Mouse (Mus musculus): Measurements from ENCODE around the gene Tenm4. TPM values are rescaled to one million over a fixed set of nuclear protein-coding genes. Genes with fewer than 3 reads are reported as not detected.

The Tenm4 gene
- polyA plus RNA-seq, 1 experiment from 2014 or later = 48.9 TPM

GRCm38 (mm10) chr7:96679746-96680145 is 508.7 kb downstream of the Tenm4 start:
- H3K4me1 ChIP-seq (ENCODE audit: control insufficient read depth, insufficient read depth, low read length) = peaks cover 7% of the 10 kb centered on the region; the same call in 1 of the 2 replicates
- DNase-seq (ENCODE audit: low spot score) (no peak), ATAC-seq (no peak)
- no peak overlapping the region for H3K9ac ChIP-seq (ENCODE audit: low read length)
- no peak overlapping the region for H3K27ac ChIP-seq (ENCODE audit: low read depth, low read length)
- WGBS = 19% methylated on average over 1 of the region's 1 CpGs
- no peaks in the 10 kb centered on the region for H3K27me3 ChIP-seq (replicated peaks; ENCODE audit: control insufficient read depth, insufficient read depth, low read length)
- no peak overlapping the region for H3K4me2 ChIP-seq (ENCODE audit: low read length)
- H3K9me3 ChIP-seq (replicated peaks; ENCODE audit: control insufficient read depth, low read length) = no peaks in the 10 kb centered on the region
- H3K4me3 ChIP-seq (ENCODE audit: low read depth, low read length) = no peak overlapping the region
- no peaks in the 10 kb centered on the region for H3K36me3 ChIP-seq (ENCODE audit: control insufficient read depth, insufficient read depth, low read length)

- Histone ChIP-seq H3K4me1 (ENCODE audit: control insufficient read depth, insufficient read depth, low read length) (peaks cover 7% of the 10 kb centered on the region; the same call in 1 of the 2 replicates), H3K36me3 (ENCODE audit: control insufficient read depth, insufficient read depth, low read length) (no peaks in the 10 kb centered on the region), H3K4me3 (ENCODE audit: low read depth, low read length) (no peak overlapping the region), H3K27ac (ENCODE audit: low read depth, low read length) (no peak overlapping the region), H3K27me3 (replicated peaks; ENCODE audit: control insufficient read depth, insufficient read depth, low read length) (no peaks in the 10 kb centered on the region), H3K9me3 (replicated peaks; ENCODE audit: control insufficient read depth, low read length) (no peaks in the 10 kb centered on the region), H3K9ac (ENCODE audit: low read length) (no peak overlapping the region), H3K4me2 (ENCODE audit: low read length) (no peak overlapping the region)
- ATAC-seq (no peak), DNase-seq (ENCODE audit: low spot score) (no peak)
- 83% methylated on average over 5 of the region's 5 CpGs for WGBS
Measured at GRCm38 (mm10) chr7:96680405-96680804, 509.4 kb downstream of the Tenm4 start.

GRCm38 (mm10) chr7:96681808-96682207 is 510.8 kb downstream of the Tenm4 start:
- Histone ChIP-seq H3K4me1 (ENCODE audit: control insufficient read depth, insufficient read depth, low read length) (peaks cover 7% of the 10 kb centered on the region; the same call in 1 of the 2 replicates), H3K9me3 (replicated peaks; ENCODE audit: control insufficient read depth, low read length) (no peaks in the 10 kb centered on the region), H3K27ac (ENCODE audit: low read depth, low read length) (no peak overlapping the region), H3K4me3 (ENCODE audit: low read depth, low read length) (no peak overlapping the region), H3K9ac (ENCODE audit: low read length) (no peak overlapping the region), H3K36me3 (ENCODE audit: control insufficient read depth, insufficient read depth, low read length) (no peaks in the 10 kb centered on the region), H3K4me2 (ENCODE audit: low read length) (no peak overlapping the region), H3K27me3 (replicated peaks; ENCODE audit: control insufficient read depth, insufficient read depth, low read length) (no peaks in the 10 kb centered on the region)
- DNase-seq (ENCODE audit: low spot score) (no peak), ATAC-seq (no peak)
- 51% methylated on average over 4 of the region's 4 CpGs for WGBS

GRCm38 (mm10) chr7:96688141-96688540 is 517.1 kb downstream of the Tenm4 start:
- Histone ChIP-seq H3K36me3 (ENCODE audit: control insufficient read depth, insufficient read depth, low read length) (no peaks in the 10 kb centered on the region), H3K9me3 (replicated peaks; ENCODE audit: control insufficient read depth, low read length) (no peaks in the 10 kb centered on the region), H3K27me3 (replicated peaks; ENCODE audit: control insufficient read depth, insufficient read depth, low read length) (no peaks in the 10 kb centered on the region), H3K9ac (ENCODE audit: low read length) (no peak overlapping the region), H3K4me3 (ENCODE audit: low read depth, low read length) (no peak overlapping the region), H3K27ac (ENCODE audit: low read depth, low read length) (no peak overlapping the region), H3K4me1 (ENCODE audit: control insufficient read depth, insufficient read depth, low read length) (0 out of 2 replicates have a peak, but pooled peaks cover 3% of the 10 kb centered on the region), H3K4me2 (ENCODE audit: low read length) (no peak overlapping the region)
- DNase-seq (ENCODE audit: low spot score) (no peak), ATAC-seq (no peak)
- WGBS = 90% methylated on average over 3 of the region's 3 CpGs

GRCm38 (mm10) chr7:96701097-96701845 is 530.2 kb downstream of the Tenm4 start:
- peaks cover 23% of the 10 kb centered on the region for H3K36me3 ChIP-seq (ENCODE audit: control insufficient read depth, insufficient read depth, low read length)
- H3K27me3 ChIP-seq (replicated peaks; ENCODE audit: control insufficient read depth, insufficient read depth, low read length) = no peaks in the 10 kb centered on the region
- no peak overlapping the region for H3K9ac ChIP-seq (ENCODE audit: low read length)
- H3K27ac ChIP-seq (ENCODE audit: low read depth, low read length) = no peak overlapping the region
- H3K4me3 ChIP-seq (ENCODE audit: low read depth, low read length) = no peak overlapping the region
- no peak overlapping the region for H3K4me2 ChIP-seq (ENCODE audit: low read length)
- no peaks in the 10 kb centered on the region for H3K9me3 ChIP-seq (replicated peaks; ENCODE audit: control insufficient read depth, low read length)
- DNase-seq (ENCODE audit: low spot score) (no peak), ATAC-seq (no peak)
- WGBS = 79% methylated on average over 8 of the region's 8 CpGs
- no peaks in the 10 kb centered on the region for H3K4me1 ChIP-seq (ENCODE audit: control insufficient read depth, insufficient read depth, low read length)

- Histone ChIP-seq H3K27me3 (replicated peaks; ENCODE audit: control insufficient read depth, insufficient read depth, low read length) (no peaks in the 10 kb centered on the region), H3K4me1 (ENCODE audit: control insufficient read depth, insufficient read depth, low read length) (no peaks in the 10 kb centered on the region), H3K9me3 (replicated peaks; ENCODE audit: control insufficient read depth, low read length) (no peaks in the 10 kb centered on the region), H3K4me3 (ENCODE audit: low read depth, low read length) (no peak overlapping the region), H3K9ac (ENCODE audit: low read length) (no peak overlapping the region), H3K27ac (ENCODE audit: low read depth, low read length) (no peak overlapping the region), H3K36me3 (ENCODE audit: control insufficient read depth, insufficient read depth, low read length) (peaks cover 38% of the 10 kb centered on the region), H3K4me2 (ENCODE audit: low read length) (no peak overlapping the region)
- ATAC-seq (no peak), DNase-seq (ENCODE audit: low spot score) (no peak)
- 91% methylated on average over 16 of the region's 16 CpGs for WGBS
Measured at GRCm38 (mm10) chr7:96703958-96704357, 532.9 kb downstream of the Tenm4 start.

- Histone ChIP-seq H3K4me1 (ENCODE audit: control insufficient read depth, insufficient read depth, low read length) (no peaks in the 10 kb centered on the region), H3K27ac (ENCODE audit: low read depth, low read length) (no peak overlapping the region), H3K4me3 (ENCODE audit: low read depth, low read length) (no peak overlapping the region), H3K4me2 (ENCODE audit: low read length) (no peak overlapping the region), H3K9me3 (replicated peaks; ENCODE audit: control insufficient read depth, low read length) (no peaks in the 10 kb centered on the region), H3K36me3 (ENCODE audit: control insufficient read depth, insufficient read depth, low read length) (peaks cover 38% of the 10 kb centered on the region), H3K27me3 (replicated peaks; ENCODE audit: control insufficient read depth, insufficient read depth, low read length) (no peaks in the 10 kb centered on the region), H3K9ac (ENCODE audit: low read length) (no peak overlapping the region)
- WGBS = 90% methylated on average over 8 of the region's 8 CpGs
- no peak for ATAC-seq
- DNase-seq (ENCODE audit: low spot score) = no peak
Measured at GRCm38 (mm10) chr7:96705307-96706129, 534.5 kb downstream of the Tenm4 start.

- Histone ChIP-seq H3K36me3 (ENCODE audit: control insufficient read depth, insufficient read depth, low read length) (peaks cover 38% of the 10 kb centered on the region), H3K27me3 (replicated peaks; ENCODE audit: control insufficient read depth, insufficient read depth, low read length) (no peaks in the 10 kb centered on the region), H3K27ac (ENCODE audit: low read depth, low read length) (no peak overlapping the region), H3K9me3 (replicated peaks; ENCODE audit: control insufficient read depth, low read length) (no peaks in the 10 kb centered on the region), H3K4me3 (ENCODE audit: low read depth, low read length) (no peak overlapping the region), H3K4me1 (ENCODE audit: control insufficient read depth, insufficient read depth, low read length) (no peaks in the 10 kb centered on the region), H3K4me2 (ENCODE audit: low read length) (no peak overlapping the region), H3K9ac (ENCODE audit: low read length) (no peak overlapping the region)
- ATAC-seq = no peak
- no peak for DNase-seq (ENCODE audit: low spot score)
- WGBS = 96% methylated on average over 7 of the region's 7 CpGs
Measured at GRCm38 (mm10) chr7:96706531-96706930, 535.5 kb downstream of the Tenm4 start.

GRCm38 (mm10) chr7:96707112-96707511 is 536.1 kb downstream of the Tenm4 start:
- Histone ChIP-seq H3K9me3 (replicated peaks; ENCODE audit: control insufficient read depth, low read length) (no peaks in the 10 kb centered on the region), H3K9ac (ENCODE audit: low read length) (no peak overlapping the region), H3K36me3 (ENCODE audit: control insufficient read depth, insufficient read depth, low read length) (peaks cover 38% of the 10 kb centered on the region), H3K27ac (ENCODE audit: low read depth, low read length) (no peak overlapping the region), H3K4me2 (ENCODE audit: low read length) (no peak overlapping the region), H3K27me3 (replicated peaks; ENCODE audit: control insufficient read depth, insufficient read depth, low read length) (no peaks in the 10 kb centered on the region), H3K4me1 (ENCODE audit: control insufficient read depth, insufficient read depth, low read length) (no peaks in the 10 kb centered on the region), H3K4me3 (ENCODE audit: low read depth, low read length) (no peak overlapping the region)
- no peak for DNase-seq (ENCODE audit: low spot score)
- ATAC-seq = no peak
- WGBS = 90% methylated on average over 2 of the region's 2 CpGs
